Mouse (Mus musculus) liver, embryonic 14.5 days (tissue): ENCODE measurements around the gene Gm14399. TPM values are rescaled to one million over a fixed set of nuclear protein-coding genes. Genes with fewer than 3 reads are reported as not detected.

Experiments
- polyA plus RNA-seq, 2 experiments: library from polyadenylated mRNA; depleted of rRNA in 1 of 2; stranded (reverse) in 1 of 2; unstranded in 1 of 2; fragments of >200 nt; fragmentation: Nextera tagmentation in 1 of 2; extraction: Ambion mirVana in 1 of 2; gene quantifications; 2 replicates each; pipeline versions ENCODE4 v1.2.1 to v1.2.3; 2012 to 2014

Gm14399 gene
- polyA plus RNA-seq, 2 experiments: 1.0 to 1.2 TPM

Other genes starting within 250 kb of the Gm14399 start
- not detected in 2 replicates for gene Gm14444, start 131.8 kb downstream of the Gm14399 start, polyA plus RNA-seq (2012; rRNA removed)
- gene Gm14444, start 131.8 kb downstream of the Gm14399 start, polyA plus RNA-seq (2014; fragmentation: Nextera tagmentation; extraction: Ambion mirVana): not detected in 2 replicates
- not detected in 2 replicates for gene Gm14393, start 74.2 kb downstream of the Gm14399 start, polyA plus RNA-seq (2012; rRNA removed)
- not detected in 2 replicates for gene Gm14393, start 74.2 kb downstream of the Gm14399 start, polyA plus RNA-seq (2014; fragmentation: Nextera tagmentation; extraction: Ambion mirVana)
- 0.04 and 0.09 TPM in 2 replicates for gene Gm14443, start 33.9 kb upstream of the Gm14399 start, polyA plus RNA-seq (2012; rRNA removed)
- gene Gm14443, start 33.9 kb upstream of the Gm14399 start, polyA plus RNA-seq (2014; fragmentation: Nextera tagmentation; extraction: Ambion mirVana): 0.05 TPM in 1 of 2 replicates, not detected in the other
- 0.86 and 2.2 TPM in 2 replicates for gene Gm14391, start 64.9 kb upstream of the Gm14399 start, polyA plus RNA-seq (2012; rRNA removed)
- 2.3 and 2.7 TPM in 2 replicates for gene Gm14391, start 64.9 kb upstream of the Gm14399 start, polyA plus RNA-seq (2014; fragmentation: Nextera tagmentation; extraction: Ambion mirVana)
- not detected in 2 replicates for gene Gm14440, start 133.1 kb upstream of the Gm14399 start, polyA plus RNA-seq (2012; rRNA removed)
- gene Gm14440, start 133.1 kb upstream of the Gm14399 start, polyA plus RNA-seq (2014; fragmentation: Nextera tagmentation; extraction: Ambion mirVana): not detected in 2 replicates
- 1.6 and 3.3 TPM in 2 replicates for gene Gm4631, start 196.2 kb upstream of the Gm14399 start, polyA plus RNA-seq (2012; rRNA removed)
- gene Gm4631, start 196.2 kb upstream of the Gm14399 start, polyA plus RNA-seq (2014; fragmentation: Nextera tagmentation; extraction: Ambion mirVana): 5.1 and 5.4 TPM in 2 replicates
- gene Zfp968, start 230.4 kb upstream of the Gm14399 start, polyA plus RNA-seq (2012; rRNA removed): 0.45 and 0.55 TPM in 2 replicates
- gene Zfp968, start 230.4 kb upstream of the Gm14399 start, polyA plus RNA-seq (2014; fragmentation: Nextera tagmentation; extraction: Ambion mirVana): 1.5 TPM in 2 replicates